Mouse (Mus musculus) thymus, adult 2 months (tissue): ENCODE measurements at regions not wholly inside any gene's neighbourhood (a gene's known extent, or its start where the extent isn't known, plus 50 kb on each side); places are given as distances from the start of the nearest gene placed in this dataset.

Experiments
- CTCF ChIP-seq: fragments of 200-500 bp; IDR thresholded peaks from 2 replicates; pipeline ENCODE4 v1.5.1; 2012; ENCODE audit warnings: mild to moderate bottlenecking, control low read depth, low read length, moderate library complexity, borderline replicate concordance; ENCODE audit not compliant: control insufficient read depth, poor library complexity, insufficient read depth; ENCODE audit errors: extremely low read depth
- POLR2A ChIP-seq: fragments of 200-500 bp; IDR thresholded peaks from 2 replicates; pipeline ENCODE4 v1.6.1; 2012; ENCODE audit warnings: mild to moderate bottlenecking, low read length, control low read depth, moderate library complexity; ENCODE audit not compliant: control insufficient read depth, poor library complexity, insufficient read depth; ENCODE audit errors: extremely low read depth

GRCm38 (mm10) chr2:138027411-138027810 lies 229.0 kb upstream of the Btbd3 start:
- no peak for TF ChIP-seq POLR2A
- TF ChIP-seq CTCF, result no peak
